Mouse (Mus musculus) ovary, adult 18-20 months (tissue): ENCODE results near the gene Mipep.

Experiments
- DNase-seq: peaks from one replicate; pipeline ENCODE4 v3.0.0; 2022; ENCODE audit warnings: low spot score, mixed read lengths

Gene Mipep

DNA sequence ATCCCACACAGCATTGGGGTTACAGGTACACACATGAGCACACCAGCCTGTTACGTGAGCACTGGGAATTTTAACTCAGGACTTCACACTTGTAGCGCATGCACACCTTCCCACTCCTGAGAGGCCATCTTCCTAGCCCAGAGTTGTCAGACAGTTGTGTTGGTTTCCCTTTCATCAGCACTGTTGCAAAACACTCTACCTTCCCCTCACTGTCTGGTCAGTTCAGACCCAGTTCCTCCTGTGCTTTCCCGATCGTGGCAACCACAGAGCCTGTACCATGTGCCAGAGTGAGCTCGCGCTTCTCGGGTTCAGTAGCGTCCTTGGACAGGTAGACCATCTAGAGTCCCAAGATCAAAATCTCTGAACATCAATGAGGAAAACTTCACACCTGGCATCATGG, 27.1 kb upstream of the Mipep start:
- no peak for DNase-seq

DNA sequence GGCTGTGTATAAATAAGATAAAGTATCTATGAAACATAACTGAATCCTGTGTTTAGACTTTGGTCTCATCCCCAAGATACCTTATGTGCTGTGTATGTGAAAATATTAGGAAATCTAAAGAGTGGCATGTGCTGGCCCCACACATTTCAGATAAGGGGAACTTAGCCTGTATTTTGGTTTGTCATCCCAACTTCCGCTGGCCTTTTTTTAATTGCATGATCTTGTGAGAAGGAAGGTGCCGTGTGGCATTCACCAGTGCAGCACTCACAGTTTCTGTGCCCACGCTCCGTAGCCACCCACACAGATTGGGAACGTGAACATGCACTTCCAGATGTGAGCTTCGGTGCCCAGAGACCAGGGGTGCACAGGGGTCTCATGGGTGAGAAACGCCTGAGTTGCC, 26.7 kb upstream of the Mipep start:
- DNase-seq = no peak

DNA sequence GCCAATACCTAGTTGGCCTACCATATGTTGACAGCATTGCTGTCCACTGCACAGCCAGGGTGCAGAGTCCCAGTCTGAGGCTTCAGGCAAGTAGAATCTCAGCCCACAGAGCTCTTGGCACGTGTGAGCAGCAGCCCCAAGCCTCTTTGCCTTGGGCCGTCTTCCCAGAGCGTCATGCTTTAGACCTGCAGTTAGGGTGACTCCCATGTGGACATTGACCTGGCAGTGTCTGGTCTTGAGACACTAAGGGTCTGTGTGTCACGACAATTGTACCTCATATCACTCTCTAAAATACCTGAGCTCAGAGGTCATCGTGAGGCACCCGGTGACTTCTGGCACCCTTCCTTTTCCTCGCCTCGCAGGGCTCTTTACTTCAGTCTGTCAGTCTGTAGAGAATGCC, 25.3 kb upstream of the Mipep start:
- DNase-seq = no peak

DNA sequence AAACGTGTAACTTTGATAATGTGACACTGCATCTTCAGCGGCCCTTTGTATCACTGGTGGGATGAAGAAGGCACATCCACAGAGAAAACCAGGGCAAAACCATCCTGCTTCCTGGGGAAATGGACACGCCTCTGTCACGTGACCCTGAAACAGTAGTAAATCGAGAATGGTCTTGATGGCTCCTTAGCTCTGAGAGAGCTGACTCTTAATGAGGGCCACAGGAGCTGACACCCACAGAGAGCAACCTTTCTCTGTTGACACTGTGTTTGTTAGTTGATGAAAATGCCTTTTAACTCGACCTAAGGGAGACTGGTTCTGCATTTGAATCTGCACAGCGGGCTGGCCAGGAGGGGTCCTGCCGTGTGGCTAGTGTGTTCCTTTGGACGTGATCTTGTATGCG, 22.6 kb upstream of the Mipep start:
- no peak for DNase-seq

DNA sequence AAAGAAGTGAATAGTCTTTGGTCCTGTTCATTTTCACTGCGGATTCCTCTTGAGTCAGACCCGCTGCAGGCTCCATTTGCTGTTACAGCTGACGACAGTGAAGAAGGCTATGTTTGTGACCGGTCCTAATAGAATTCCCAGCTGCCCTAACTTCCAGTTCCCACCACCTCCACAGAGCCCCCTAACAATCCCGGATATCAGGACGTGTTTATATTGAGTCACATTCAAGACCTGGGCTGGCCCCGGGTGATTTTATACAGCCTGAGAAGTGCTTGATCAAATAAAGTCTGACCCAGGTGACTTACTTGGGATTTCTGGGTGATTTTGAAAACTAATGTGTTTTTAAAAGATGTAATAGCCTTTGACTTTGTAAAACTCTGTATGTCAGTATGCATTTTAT, 21.6 kb upstream of the Mipep start:
- no peak for DNase-seq

DNA sequence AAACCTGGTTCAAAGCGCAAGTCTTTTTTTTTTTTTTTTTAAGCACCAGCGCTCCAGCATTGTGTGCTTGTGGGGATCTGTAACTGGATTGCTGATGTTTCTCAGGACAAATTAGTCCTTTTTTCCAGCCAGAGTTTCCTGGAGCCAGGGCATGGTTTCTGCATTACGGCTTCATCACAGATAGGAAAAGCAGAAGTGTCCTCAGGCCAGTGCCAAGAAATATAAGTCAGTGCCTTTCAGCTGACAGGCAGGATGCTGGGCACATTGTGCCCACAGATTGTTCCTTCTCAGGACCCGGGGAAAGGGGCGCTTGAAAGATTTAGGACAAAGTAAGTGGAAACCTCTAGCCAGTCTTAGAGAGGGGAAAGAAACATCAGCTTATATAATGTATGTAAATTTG, 20.6 kb upstream of the Mipep start:
- DNase-seq = no peak

DNA sequence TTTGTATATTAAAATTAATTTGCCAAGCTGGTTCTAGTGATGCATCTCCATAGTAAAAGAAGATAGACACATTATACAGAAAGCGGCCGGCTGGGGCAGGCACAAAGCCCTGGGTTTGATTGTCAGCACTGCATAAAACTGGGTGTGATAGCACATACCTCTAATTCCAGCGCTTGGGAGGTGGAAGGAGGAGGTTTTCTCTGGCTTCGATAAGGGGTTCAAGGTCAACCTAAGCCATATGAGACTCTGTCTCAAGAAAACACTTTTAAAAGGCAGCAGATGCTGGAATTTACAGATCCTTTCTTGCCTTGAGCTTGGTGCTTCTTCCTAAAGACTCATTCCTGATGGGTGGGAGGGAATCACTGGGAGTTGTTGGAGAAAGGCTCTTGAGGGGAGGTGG, 19.8 kb upstream of the Mipep start:
- no peak for DNase-seq

DNA sequence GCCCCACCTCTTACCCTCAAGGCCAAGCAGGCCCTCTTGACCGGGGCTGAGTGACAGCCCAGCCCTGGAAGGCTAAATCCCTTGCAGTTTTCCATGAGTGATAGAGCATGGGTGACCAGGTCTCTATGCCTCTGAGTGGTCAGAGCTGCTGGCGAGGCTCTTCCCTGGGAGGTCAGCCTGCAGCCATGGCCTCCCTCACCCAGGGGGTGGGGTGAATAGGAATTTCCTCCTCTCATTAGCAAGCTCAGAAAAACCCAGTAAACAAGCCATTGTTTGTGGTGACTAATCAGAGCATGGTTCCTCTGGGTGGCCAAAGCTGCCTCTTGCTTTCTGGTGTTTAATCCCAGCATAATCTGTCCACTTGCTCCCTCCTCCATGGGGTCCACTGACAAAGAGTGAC, 19.3 kb upstream of the Mipep start:
- DNase-seq = no peak

DNA sequence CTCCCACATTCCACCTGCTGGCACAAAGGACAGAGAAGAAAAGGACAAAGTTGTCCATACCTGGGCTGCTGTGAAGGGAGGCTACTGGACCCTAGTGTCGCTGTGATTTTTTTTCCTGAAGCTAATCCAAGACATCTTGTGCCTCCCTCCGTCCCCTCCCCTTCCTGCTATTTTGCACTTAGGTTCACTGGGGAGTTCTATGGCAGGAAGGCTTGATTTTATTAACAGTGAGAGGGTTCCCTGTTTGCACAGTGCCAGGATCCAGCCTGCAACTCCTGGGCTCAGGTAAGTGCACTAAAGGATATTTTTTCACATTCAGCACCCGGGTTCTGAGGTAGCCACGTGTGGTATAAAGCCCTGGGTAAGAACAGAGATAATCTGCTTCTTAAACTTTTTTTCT, 16.5 kb upstream of the Mipep start, which contains the start of gene C1qtnf9:
TSS of gene C1qtnf9 (plus strand) at position 251 of the 400 bp plus-strand sequence.
- no peak for DNase-seq

DNA sequence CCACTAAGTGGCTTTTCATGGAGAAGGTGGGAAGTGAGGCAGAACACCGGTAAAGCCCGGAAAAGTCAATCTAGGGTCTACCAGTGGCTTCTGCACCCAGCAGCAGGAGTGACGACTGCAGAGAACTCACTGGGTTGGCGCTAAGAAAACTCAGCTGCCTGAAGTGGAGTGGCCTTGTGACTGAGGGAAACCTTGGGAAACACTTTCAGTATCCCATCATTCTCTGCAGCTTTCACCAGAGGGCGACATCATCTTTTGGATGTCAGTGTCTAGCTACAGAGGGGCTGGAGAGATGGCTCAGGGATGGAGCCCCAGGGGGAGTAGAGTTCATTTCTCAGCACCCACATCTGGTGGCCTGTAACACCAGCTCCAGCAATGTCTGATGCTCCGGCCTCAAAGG, 15.0 kb upstream of the Mipep start:
- DNase-seq = no peak

DNA sequence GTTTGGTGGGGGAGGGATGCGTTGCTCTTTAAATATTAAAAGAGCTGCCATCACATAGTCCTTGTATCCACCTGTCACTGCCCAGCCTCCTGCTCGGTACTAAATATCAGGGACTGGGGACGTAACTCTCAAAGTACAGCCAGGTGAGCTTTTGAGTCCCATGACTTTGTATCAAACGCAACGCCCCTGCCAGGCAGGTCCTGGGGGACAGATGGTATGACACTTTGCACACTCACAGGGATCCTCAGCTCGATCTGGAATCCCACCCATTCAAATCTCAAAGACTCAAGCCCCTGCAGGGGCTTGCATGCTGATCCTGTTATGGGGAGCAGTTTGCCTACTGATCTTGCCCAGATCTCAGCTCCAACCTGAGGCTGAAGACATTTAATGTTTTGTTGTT, 13.8 kb upstream of the Mipep start:
- no peak for DNase-seq

DNA sequence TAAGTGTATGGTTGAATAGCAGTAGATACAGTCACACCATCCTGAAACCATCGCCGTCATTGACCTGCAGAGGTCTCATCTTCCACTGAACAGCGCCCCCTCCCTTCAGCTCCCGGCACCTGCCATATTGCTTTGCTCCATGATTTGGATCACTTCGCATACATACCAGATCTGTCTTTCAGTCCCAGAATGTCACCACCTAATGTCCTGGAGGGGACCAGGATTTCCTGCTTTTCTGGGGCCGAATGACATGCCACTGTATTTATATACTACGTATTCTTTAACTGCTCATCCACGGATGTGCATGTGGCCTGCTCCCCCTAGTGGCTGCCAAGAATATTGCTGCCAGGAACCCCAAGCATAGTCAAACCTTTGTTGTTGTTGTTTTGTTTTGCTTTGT, 13.3 kb upstream of the Mipep start:
- no peak for DNase-seq

DNA sequence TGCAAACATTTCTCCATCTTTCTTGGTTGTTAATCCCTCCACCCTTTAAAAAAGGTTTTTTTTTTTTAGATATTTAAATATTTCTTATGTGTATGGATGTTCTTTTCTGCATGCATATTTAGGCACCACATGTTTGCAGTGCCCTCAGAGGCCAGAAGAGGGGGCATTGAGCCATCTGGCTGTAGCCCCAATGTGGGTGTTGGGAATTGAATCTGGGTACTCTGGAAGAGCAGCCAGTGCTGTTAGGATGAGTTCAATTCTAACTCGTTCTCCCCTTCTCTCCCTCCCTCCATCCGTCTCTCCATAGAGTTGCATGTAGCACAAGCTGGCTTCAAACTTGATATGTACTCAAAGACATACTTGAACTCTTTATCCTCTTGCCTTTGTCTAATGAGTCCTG, 10.9 kb upstream of the Mipep start:
- no peak for DNase-seq

DNA sequence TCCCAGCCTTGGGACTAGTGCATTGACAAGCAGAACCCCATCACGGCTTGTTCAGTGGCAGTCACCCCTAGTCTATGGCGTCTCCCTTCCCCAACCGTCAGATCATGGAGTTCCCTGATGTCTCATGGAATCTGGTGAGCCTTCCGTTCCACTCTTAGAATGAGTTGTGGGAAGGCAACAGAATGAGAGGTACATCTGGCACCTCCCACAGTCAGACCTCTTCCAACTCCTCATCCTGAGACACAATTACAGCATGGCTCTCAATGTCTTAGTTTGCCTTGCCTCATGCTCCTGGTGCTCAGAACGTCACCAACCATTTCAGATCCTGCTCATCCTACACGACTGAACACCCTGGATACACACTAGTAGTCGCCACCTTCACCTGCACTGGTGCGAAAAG, 7.9 kb upstream of the Mipep start:
- no peak for DNase-seq

DNA sequence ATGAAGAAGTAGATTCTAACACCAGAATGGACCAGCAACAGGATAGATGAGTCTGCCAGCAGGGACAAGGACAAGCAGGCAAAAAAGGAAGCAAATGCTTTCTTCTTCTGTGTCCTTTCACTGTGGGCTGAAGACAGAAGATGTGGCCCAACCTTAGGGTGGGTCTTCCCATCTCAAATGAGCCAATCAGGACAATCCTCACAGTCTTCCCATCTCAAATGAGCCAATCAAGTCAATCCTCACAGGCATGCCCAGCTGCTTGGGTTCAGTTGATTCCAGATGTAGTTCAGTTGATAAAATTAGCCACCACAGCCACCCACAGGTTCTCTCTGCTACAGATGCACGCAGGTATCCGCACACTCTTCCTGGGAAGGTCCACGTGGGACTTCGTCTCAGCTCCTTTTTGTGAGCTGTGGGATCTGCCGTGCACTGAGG, 6.9 kb upstream of the Mipep start:
- no peak for DNase-seq

DNA sequence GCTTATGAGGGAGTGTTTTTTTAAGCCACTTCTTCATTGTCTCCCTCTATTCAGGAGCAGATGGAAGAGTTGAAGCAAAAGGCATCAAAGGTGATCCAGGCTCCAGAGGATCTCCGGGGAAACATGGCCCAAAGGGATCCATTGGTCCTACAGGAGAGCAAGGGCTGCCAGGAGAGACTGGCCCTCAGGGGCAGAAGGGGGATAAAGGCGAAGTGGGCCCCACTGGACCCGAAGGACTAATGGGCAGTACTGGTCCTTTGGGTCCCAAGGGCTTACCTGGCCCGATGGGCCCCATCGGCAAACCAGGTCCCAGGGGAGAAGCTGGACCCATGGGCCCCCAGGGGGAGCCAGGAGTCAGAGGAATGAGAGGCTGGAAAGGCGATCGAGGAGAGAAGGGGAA, 5.2 kb upstream of the Mipep start:
- no peak for DNase-seq

DNA sequence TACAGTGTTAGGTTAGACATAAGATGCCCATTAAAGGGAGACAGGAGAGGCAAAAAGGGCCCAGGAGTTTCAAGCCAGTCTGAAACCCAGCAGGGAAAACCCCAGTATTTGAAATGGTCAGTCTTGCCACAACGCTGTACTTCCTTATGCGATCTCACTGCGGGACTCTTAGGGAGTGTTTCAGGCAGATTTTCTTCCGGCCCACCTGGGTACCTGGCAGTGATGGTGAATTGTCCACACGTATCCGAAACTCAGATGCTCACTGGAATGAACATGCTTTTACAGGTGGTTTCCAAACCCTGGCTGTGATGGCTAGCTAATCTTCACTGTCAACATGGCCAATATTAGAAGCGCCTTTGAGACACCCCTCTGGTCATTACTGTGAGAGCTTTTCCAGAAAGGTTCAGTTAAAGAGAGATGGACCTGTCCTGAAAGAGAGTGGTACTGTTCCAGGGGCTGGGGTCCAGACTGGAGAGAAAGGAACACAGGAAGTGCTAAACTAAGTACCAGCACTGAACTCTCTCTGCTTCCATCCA, 2.2 kb upstream of the Mipep start:
- DNase-seq = no peak

DNA sequence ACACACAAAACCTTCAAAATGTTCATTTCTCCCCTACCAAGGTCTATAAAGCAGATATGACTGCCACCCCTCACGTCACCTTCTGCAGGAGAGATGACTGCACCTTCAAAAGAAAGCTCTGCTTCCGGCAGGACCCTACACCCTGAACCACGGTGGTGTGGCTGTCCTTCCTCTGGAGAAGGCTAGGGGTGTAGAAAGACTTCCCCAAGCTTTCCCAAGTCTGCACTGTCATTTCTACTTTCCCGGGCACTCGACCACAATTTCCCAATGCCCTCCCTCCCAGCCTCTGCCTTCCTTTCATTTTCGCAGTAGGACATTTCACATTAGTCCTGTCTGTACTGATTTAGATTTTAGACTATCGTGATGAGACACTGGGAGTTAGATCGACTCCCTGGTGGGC, 1.2 kb upstream of the Mipep start:
- no peak for DNase-seq

DNA sequence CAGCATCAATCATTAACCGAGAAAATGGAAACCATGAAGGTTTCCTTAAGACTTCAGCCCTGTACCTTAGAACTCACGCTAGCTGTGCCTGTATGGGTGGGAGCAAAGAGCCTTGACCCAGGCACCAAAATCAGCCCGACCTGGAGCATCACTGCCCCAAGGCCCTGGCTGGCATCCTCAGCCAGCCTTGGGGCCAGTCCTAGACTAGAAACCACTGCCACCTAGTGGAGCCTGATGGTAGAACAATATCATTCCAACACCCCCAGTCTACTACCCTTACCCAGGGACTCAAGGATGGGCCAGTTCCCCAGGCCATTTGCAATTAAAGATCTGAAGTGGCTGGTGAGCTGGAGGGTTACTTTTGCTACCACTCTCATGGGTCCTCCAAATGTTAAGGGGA, 5.7 kb downstream of the Mipep start:
- no peak for DNase-seq

DNA sequence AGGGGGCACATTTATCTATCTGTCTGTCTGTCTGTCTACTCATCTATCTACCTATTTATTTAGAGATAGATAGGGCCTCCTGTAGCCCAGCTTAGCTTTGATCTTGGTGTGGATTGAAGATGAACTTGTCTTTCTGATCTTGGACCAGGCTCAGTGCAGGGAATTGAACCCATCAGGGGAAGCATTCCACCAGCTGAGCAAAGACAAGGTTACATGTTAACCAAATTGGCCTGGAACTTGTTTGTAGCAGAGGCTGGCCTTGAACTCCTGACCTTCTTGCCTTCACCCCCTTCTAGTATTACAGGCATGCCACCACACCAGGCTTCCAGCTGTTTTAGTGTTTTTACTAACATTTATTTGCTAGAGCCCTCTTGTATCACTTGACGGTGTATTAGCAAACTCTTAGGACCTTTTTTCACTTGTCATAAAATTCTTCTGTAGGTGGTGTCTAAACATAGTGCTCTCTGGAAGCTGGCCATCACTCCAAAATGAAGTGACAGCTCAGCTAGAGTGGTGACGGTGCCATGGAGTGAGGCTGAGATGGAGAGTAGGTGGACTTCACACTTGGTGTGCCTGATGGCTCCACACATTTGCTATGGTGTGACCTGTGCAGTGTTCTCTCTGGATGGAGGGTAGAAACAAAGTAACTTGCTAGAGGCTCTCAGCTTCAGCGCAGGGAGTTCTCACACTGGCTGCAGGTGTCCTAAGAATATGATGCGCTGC, 12.4 kb downstream of the Mipep start:
- DNase-seq = no peak

DNA sequence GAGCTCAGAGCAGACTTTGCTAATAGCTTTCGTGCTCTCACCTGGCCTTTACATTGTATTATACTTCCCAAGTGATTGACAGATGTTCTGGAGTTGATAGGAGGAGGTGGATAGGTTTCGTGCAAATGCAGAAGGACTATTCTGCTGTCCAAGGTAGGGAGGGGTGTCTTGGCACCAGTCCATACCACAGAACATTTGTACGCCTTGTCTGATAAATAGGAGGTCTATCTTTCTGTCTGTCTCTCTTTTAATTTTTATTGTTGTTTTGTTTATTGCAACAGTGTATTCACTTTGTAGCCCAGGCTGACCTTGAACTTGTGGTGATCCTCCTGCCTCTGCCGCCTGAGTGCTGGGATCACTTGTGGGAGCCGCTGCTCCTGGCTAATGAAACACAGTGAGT, 13.2 kb downstream of the Mipep start:
- no peak for DNase-seq

DNA sequence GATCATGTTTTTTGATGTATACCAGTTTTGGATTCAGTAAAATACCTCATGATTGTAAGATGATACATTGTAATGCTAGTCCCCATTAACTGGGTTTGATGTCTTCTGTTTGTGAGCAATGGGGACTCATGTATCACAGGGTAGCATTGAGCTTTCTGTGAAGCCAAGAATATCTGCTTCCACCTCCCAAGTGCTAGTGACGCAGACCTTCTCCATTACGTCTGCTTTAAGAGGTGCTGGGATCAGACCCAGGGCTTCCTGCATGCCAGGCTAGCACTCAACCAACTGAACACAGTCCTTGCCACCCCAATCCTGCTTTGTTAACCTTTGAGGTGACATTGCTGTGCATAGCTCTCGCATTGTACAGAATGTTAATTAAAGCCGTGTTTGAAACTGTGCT, 14.3 kb downstream of the Mipep start:
- DNase-seq = no peak

DNA sequence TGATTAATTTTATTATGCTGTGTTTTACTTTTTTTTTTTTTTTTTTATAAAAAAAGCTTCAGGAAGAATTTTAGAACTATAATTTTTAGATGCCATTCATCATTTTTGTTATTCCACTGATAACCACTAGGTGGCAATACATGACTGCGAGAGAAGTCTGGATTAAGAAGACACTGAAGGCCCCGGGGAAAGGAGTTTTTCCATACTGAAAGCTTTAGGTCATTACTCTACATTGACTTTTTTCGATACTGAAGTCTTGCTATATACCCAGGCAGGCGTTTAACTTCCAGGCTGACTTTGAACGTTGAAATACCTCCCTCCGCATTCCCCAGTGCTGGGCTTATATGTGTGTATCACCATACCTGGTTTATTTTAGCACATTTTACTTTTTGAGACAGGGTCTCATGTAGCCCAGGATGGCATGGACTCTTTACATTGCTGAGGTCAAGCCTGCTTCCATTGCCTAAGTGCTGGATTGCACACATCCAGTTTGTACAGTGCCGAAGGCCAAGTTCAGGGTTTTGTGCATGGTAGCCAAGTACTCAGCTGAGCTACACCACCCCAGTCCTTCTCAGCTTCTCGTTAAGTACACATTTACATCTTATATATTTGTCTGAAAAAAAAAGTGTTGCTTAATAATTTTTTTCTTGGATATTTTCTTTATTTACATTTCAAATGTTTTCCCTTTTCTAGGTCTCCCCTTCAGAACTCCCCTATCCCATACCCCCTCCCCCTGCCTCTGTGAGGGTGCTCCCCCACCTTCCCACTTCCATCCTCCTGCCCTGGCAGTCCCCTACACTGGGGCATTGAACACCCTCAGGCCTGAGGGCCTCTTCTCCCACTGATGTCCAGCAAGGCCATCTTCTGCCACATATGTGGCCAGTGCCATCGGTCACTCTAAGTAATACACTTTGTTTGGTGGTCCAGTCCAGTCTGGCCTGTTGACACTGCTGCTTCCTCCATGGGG, 15.7 kb downstream of the Mipep start:
- DNase-seq = no peak
